Mouse (Mus musculus) intestine, embryonic 16.5 days (tissue): ENCODE measurements around the gene Wipf2. TPM values are rescaled to one million over a fixed set of nuclear protein-coding genes. Genes with fewer than 3 reads are reported as not detected.
"Not testable (repeated sequence)": the region's sequence is repeated elsewhere in the genome, so short reads cannot be mapped to it uniquely, and the experiment has no call there.

Experiments used
- ATAC-seq: fragments of 200-750 bp; cut with Nextera tagmentation; 2 replicates; pipeline ENCODE4 v1.8.0; 2017; ENCODE audit warnings: moderate TSS enrichment, moderate library complexity
- H3K27ac ChIP-seq: fragments of 300-500 bp; sonication (generic); 2 replicates; pipeline ENCODE4 v1.5.1; 2014; ENCODE audit warnings: mild to moderate bottlenecking, low read length
- H3K27me3 ChIP-seq: fragments of 300-500 bp; sonication (generic); replicated peaks from 2 replicates; pipeline ENCODE4 v1.6.1; 2014; ENCODE audit warnings: low read length, control low read depth, mixed read lengths; ENCODE audit not compliant: control insufficient read depth, insufficient read depth
- H3K36me3 ChIP-seq: fragments of 300-500 bp; sonication (generic); 2 replicates; pipeline ENCODE4 v1.6.1; 2014; ENCODE audit warnings: low read length, control low read depth; ENCODE audit not compliant: control insufficient read depth, insufficient read depth
- H3K4me1 ChIP-seq: fragments of 300-500 bp; sonication (generic); 2 replicates; pipeline ENCODE4 v1.6.1; 2014; ENCODE audit warnings: low read length, control low read depth, mixed read lengths; ENCODE audit not compliant: control insufficient read depth, insufficient read depth
- H3K4me2 ChIP-seq: fragments of 300-500 bp; sonication (generic); 2 replicates; pipeline ENCODE4 v1.6.1; 2014; ENCODE audit warnings: low read depth, low read length, control low read depth
- H3K4me3 ChIP-seq: fragments of 300-500 bp; sonication (generic); 2 replicates; pipeline ENCODE4 v1.5.1; 2014; ENCODE audit warnings: mild to moderate bottlenecking, low read length
- H3K9ac ChIP-seq: fragments of 300-500 bp; sonication (generic); 2 replicates; pipeline ENCODE4 v1.6.1; 2014; ENCODE audit warnings: low read depth, low read length
- H3K9me3 ChIP-seq: fragments of 300-500 bp; sonication (generic); 2 replicates; pipeline ENCODE4 v1.6.1; 2016; ENCODE audit warnings: low read length, control low read depth; ENCODE audit not compliant: control insufficient read depth
- whole genome bisulfite sequencing: fragments of 180-500 bp; shearing (Covaris S2); extraction: QIAGEN DNeasy Blood & Tissue Kit; methylation state at CpG from one replicate; pipeline ENCODE4 v1.1.7; 2014; 5-methylcytosine and 5-hydroxymethylcytosine counted together
- polyA plus RNA-seq: library from polyadenylated mRNA; unstranded; fragments of >200 nt; fragmentation: Nextera tagmentation; extraction: Ambion mirVana; gene quantifications from 2 replicates; pipeline ENCODE4 v1.2.1, GENCODE M21; 2015

Wipf2 gene
- polyA plus RNA-seq, 1 experiment from 2014 or later = 3.4 TPM

DNA sequence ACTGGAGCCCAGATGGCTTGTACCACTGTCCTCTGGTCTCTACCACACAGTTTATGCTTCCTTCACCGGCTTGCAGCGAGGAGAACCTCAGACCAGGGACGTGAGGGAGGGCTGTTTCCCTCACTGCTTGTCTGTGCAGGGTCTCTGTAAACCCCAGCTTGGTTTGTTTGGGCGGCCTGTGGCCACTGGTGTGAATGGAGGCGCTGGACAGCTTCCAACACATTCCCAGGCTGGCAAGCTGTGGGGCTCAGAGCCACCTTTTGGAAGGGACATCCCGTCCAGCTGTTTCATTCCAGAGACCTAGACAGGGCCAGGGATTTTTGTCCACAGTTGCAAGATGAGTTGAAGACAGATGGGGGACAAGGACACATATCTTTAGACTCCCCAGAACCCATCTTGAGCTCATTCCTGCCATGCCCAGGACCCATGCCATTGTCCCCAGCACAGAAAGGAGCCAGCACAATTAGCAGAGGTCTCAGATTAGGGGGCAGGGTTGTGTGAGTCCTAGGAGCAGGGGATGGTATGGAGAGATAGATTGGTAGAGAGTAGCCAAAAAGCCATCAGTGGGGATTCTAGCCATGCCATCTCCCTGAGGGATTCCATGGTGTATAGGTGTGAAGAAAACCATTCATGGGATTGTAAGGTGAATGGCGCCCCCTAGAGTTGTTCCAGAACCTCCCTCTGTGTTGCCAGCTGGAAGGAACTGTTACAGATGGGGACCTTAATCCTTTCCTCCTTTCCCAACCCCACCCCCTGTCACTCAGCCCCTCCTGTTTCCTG lies 68.3 kb downstream of the Wipf2 start:
- H3K4me3 ChIP-seq = no peak overlapping the region
- no peaks in the 10 kb centered on the region for H3K27me3 ChIP-seq
- WGBS = 28% methylated on average over 7 of the region's 7 CpGs
- peak overlapping the region; percentile 19; the same call in 1 of the 2 replicates for H3K4me2 ChIP-seq
- peak overlapping the region; percentile 57 for H3K9ac ChIP-seq
- H3K27ac ChIP-seq = peak overlapping the region; percentile 90
- H3K9me3 ChIP-seq = no peaks in the 10 kb centered on the region
- ATAC-seq = no peak
- H3K4me1 ChIP-seq = peaks cover 86% of the 10 kb centered on the region
- H3K36me3 ChIP-seq = no peaks in the 10 kb centered on the region

DNA sequence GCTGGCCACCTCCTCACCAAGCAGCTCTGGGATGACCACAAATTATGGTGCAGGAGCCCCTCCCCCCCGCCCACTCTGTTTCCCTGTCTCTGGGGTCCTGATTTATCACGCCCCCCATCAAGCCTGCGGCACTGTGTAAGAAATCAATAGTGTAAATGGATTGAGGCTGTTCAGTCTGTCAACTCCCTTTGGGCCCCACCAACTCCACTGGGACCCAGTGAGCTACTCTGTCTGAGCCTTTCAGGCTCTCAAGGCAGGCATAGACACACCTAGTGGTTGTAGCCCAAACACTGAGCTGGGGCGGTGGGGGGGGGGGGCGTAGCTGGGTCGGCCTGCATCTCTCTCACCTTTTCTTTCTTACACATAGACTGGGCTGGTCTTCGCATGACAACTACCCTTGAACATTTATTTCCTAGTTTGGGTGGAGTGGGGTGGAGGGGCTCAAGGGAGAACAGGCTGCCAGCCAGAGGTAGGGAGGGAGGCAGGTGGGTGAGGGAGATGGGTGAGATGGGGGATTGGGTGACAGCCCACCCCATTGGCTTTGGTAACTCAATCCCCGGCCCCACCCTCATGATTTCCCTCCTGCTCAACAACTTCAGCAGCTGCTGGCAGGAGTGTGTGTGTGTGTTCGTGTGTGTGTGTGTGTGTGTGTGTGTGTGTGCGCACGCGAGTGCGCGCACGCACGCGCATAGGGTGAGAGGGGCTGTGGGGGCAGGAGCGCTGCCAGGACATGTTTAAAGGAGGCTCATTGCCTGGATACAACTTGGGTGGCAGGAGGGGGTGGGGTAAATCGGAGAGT lies 69.1 kb downstream of the Wipf2 start:
- Histone ChIP-seq H3K9me3 (no peaks in the 10 kb centered on the region), H3K4me3 (no peak overlapping the region), H3K27me3 (no peaks in the 10 kb centered on the region), H3K4me2 (0 out of 2 replicates have a peak overlapping the region, but pooled peaks have one; percentile 25), H3K27ac (no peak overlapping the region; the same call in 1 of the 2 replicates), H3K36me3 (no peaks in the 10 kb centered on the region), H3K4me1 (peaks cover 82% of the 10 kb centered on the region), H3K9ac (peak overlapping the region; percentile 33; the same call in 1 of the 2 replicates)
- ATAC-seq = no peak
- WGBS = 20% methylated on average over 19 of the region's 19 CpGs

GRCm38 (mm10) chr11:98933151-98933550 lies 69.7 kb downstream of the Wipf2 start:
- no peaks in the 10 kb centered on the region for H3K27me3 ChIP-seq
- H3K4me3 ChIP-seq = no peak overlapping the region
- no peak for ATAC-seq
- H3K27ac ChIP-seq = no peak overlapping the region
- no peaks in the 10 kb centered on the region for H3K36me3 ChIP-seq
- WGBS = 46% methylated on average over 9 of the region's 9 CpGs
- H3K9me3 ChIP-seq = no peaks in the 10 kb centered on the region
- peaks cover 78% of the 10 kb centered on the region for H3K4me1 ChIP-seq
- 0 out of 2 replicates have a peak overlapping the region, but pooled peaks have one; percentile 33 for H3K9ac ChIP-seq
- H3K4me2 ChIP-seq = no peak overlapping the region

- ATAC-seq, H3K9ac ChIP-seq, H3K9me3 ChIP-seq, H3K27me3 ChIP-seq, H3K36me3 ChIP-seq, H3K27ac ChIP-seq, H3K4me2 ChIP-seq, H3K4me3 ChIP-seq: not testable (repeated sequence)
- H3K4me1 ChIP-seq = peaks cover 78% of the 10 kb centered on the region
- 90% methylated on average over 2 of the region's 2 CpGs for WGBS
Observed at GRCm38 (mm10) chr11:98933847-98934246, 70.4 kb downstream of the Wipf2 start.

- Histone ChIP-seq H3K4me2 (no peak overlapping the region), H3K4me3 (no peak overlapping the region), H3K27ac (0 out of 2 replicates have a peak overlapping the region, but pooled peaks have one; percentile 43), H3K4me1 (peaks cover 78% of the 10 kb centered on the region), H3K27me3 (no peaks in the 10 kb centered on the region), H3K9me3 (no peaks in the 10 kb centered on the region), H3K36me3 (no peaks in the 10 kb centered on the region), H3K9ac (no peak overlapping the region)
- ATAC-seq = no peak
- WGBS = 87% methylated on average over 3 of the region's 3 CpGs
Observed at GRCm38 (mm10) chr11:98934367-98934766, 70.9 kb downstream of the Wipf2 start.

- Histone ChIP-seq H3K9ac (no peak overlapping the region), H3K4me1 (peaks cover 78% of the 10 kb centered on the region), H3K4me3 (no peak overlapping the region), H3K27me3 (no peaks in the 10 kb centered on the region), H3K4me2 (no peak overlapping the region; the same call in 1 of the 2 replicates), H3K27ac (peak overlapping the region; percentile 73; the same call in 1 of the 2 replicates), H3K36me3 (no peaks in the 10 kb centered on the region), H3K9me3 (no peaks in the 10 kb centered on the region)
- 0 out of 2 replicates have a peak, but pooled peaks have one; percentile 10 for ATAC-seq
- 75% methylated on average over 3 of the region's 3 CpGs for WGBS
Observed at GRCm38 (mm10) chr11:98935123-98935522, 71.7 kb downstream of the Wipf2 start.

DNA sequence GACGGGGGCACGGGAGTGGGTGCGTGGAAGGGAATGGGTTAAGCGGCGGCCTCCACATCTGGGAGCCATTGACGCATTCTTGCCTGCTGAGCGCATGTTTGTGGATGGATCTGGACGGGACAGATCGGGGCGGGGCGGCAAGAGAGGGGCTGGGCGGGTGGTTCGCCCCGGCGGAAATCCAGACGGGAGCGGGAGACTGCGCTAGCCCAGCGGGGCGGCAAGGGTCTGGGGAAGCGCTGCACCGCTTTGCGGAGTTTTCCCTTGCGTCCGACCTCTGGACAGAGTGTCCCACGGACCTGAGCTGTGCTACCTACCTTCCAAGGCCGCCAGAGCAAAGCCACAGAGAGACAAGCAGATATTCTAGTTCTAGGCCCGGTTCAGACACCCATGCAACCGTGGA lies 72.7 kb downstream of the Wipf2 start:
- H3K4me2 ChIP-seq = peak overlapping the region; percentile 90
- peak overlapping the region; percentile 89 for H3K4me3 ChIP-seq
- 4% methylated on average over 29 of the region's 29 CpGs for WGBS
- peak overlapping the region; percentile 91 for H3K27ac ChIP-seq
- H3K36me3 ChIP-seq = no peaks in the 10 kb centered on the region
- H3K9me3 ChIP-seq = no peaks in the 10 kb centered on the region
- peaks cover 78% of the 10 kb centered on the region for H3K4me1 ChIP-seq
- peak; percentile 37 for ATAC-seq
- H3K9ac ChIP-seq = peak overlapping the region; percentile 70
- no peaks in the 10 kb centered on the region for H3K27me3 ChIP-seq

- 4% methylated on average over 23 of the region's 23 CpGs for WGBS
- peak overlapping the region; percentile 90 for H3K4me2 ChIP-seq
- peak; percentile 41 for ATAC-seq
- H3K4me1 ChIP-seq = peaks cover 78% of the 10 kb centered on the region
- peak overlapping the region; percentile 70 for H3K9ac ChIP-seq
- no peaks in the 10 kb centered on the region for H3K27me3 ChIP-seq
- H3K9me3 ChIP-seq = no peaks in the 10 kb centered on the region
- peak overlapping the region; percentile 89 for H3K4me3 ChIP-seq
- no peaks in the 10 kb centered on the region for H3K36me3 ChIP-seq
- H3K27ac ChIP-seq = peak overlapping the region; percentile 91
Observed at GRCm38 (mm10) chr11:98936606-98937409, 73.4 kb downstream of the Wipf2 start.
